Mouse (Mus musculus) ES-Bruce4 (cell line): ENCODE measurements around the gene Ier2.

Experiments used
- CTCF ChIP-seq: IDR thresholded peaks from one replicate; pipeline ENCODE4 v1.8.1; 2011; ENCODE audit warnings: low read depth, low read length
- EP300 ChIP-seq: IDR thresholded peaks from 2 replicates; pipeline ENCODE4 v1.6.1; 2011; ENCODE audit warnings: low read depth, low read length; ENCODE audit not compliant: insufficient read depth

GRCm38 (mm10) chr8:84704867-84705831 lies 42.5 kb upstream of the Ier2 start:
- TF ChIP-seq CTCF (no peak), EP300 (no peak)
